Mouse (Mus musculus) spleen, adult 2 months (tissue): ENCODE data around the gene Snrpd3.

ENCODE experiments used
- CTCF ChIP-seq: fragments of 200-500 bp; IDR thresholded peaks from 2 replicates; pipeline ENCODE4 v1.5.1; 2011; ENCODE audit warnings: mild to moderate bottlenecking, inconsistent platforms; ENCODE audit not compliant: insufficient read depth, insufficient read length, insufficient replicate concordance; ENCODE audit errors: extremely low read depth
- POLR2A ChIP-seq: fragments of 200-500 bp; IDR thresholded peaks from 2 replicates; pipeline ENCODE4 v1.6.1; 2011; ENCODE audit warnings: low read depth, low read length, inconsistent platforms

DNA sequence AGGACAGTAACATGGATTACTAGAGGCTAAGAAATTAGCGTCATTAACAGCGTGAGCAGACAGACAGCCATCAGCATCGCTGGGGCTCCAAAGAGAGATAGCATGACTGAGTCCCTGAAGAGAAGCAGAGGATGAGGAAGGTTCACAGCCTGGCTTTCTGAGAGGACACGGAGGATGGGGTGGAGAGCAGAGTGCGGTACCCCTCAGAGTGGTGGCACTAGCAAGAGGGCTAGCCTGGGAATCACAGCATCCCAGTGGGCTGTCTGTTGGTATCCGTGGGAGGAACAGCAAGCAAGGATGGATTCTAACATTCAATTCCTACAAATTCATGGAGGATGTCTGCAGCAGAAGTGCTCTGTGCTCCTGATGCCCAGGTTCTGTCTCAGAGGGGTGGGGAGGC is 33.3 kb upstream of the Snrpd3 start:
- no peak for TF ChIP-seq POLR2A
- no peak for TF ChIP-seq CTCF
